Mouse (Mus musculus): Measurements from ENCODE around the gene Nacc2. TPM values are rescaled to one million over a fixed set of nuclear protein-coding genes. Genes with fewer than 3 reads are reported as not detected.

Nacc2 gene
- polyA plus RNA-seq, 1 experiment from 2014 or later: 3.9 TPM

- Histone ChIP-seq H3K4me2 (ENCODE audit: low read depth, low read length) (no peak overlapping the region), H3K9ac (replicated peaks) (no peak overlapping the region), H3K9me3 (ENCODE audit: low read length) (no peaks in the 10 kb centered on the region), H3K36me3 (replicated peaks; ENCODE audit: insufficient read depth, low read length) (0 out of 2 replicates have a peak, but pooled peaks cover 4% of the 10 kb centered on the region), H3K4me1 (ENCODE audit: insufficient read depth) (no peaks in the 10 kb centered on the region), H3K27ac (ENCODE audit: low read depth) (no peak overlapping the region), H3K27me3 (ENCODE audit: insufficient read depth, low read length) (no peaks in the 10 kb centered on the region), H3K4me3 (ENCODE audit: low read depth, low read length) (no peak overlapping the region)
- no peak for DNase-seq
- TF ChIP-seq EP300 (IDR thresholded peaks at IDR 0.05; ENCODE audit: low read depth) (no peak), CTCF (IDR thresholded peaks at IDR 0.05; ENCODE audit: low read depth) (no peak)
- WGBS (ENCODE audit: insufficient replicate concordance): 54% methylated on average over 2 of the region's 2 CpGs
- no peak for ATAC-seq
These were observed 67.3 kb downstream of the Nacc2 start for GRCm38 (mm10) chr2:26055747-26056102.

- H3K9ac ChIP-seq (replicated peaks): no peak overlapping the region
- DNase-seq (peak; percentile 81), ATAC-seq (peak; percentile 84)
- peak; percentile 98 for TF ChIP-seq CTCF (IDR thresholded peaks at IDR 0.05; ENCODE audit: low read depth)
- no peak for TF ChIP-seq EP300 (IDR thresholded peaks at IDR 0.05; ENCODE audit: low read depth)
- H3K4me2 ChIP-seq (ENCODE audit: low read depth, low read length): no peak overlapping the region
- 47% methylated on average over 8 of the region's 8 CpGs for WGBS (ENCODE audit: insufficient replicate concordance)
- no peaks in the 10 kb centered on the region for H3K4me1 ChIP-seq (ENCODE audit: insufficient read depth)
- H3K9me3 ChIP-seq (ENCODE audit: low read length): no peaks in the 10 kb centered on the region
- H3K27me3 ChIP-seq (ENCODE audit: insufficient read depth, low read length): no peaks in the 10 kb centered on the region
- 0 out of 2 replicates have a peak, but pooled peaks cover 4% of the 10 kb centered on the region for H3K36me3 ChIP-seq (replicated peaks; ENCODE audit: insufficient read depth, low read length)
- no peak overlapping the region for H3K27ac ChIP-seq (ENCODE audit: low read depth)
- no peak overlapping the region for H3K4me3 ChIP-seq (ENCODE audit: low read depth, low read length)
These were observed 67.8 kb downstream of the Nacc2 start for GRCm38 (mm10) chr2:26055046-26055746.

GRCm38 (mm10) chr2:26052806-26053205 lies 70.2 kb downstream of the Nacc2 start:
- no peak overlapping the region for H3K4me2 ChIP-seq (ENCODE audit: low read depth, low read length)
- no peak overlapping the region for H3K4me3 ChIP-seq (ENCODE audit: low read depth, low read length)
- H3K9ac ChIP-seq (replicated peaks): no peak overlapping the region
- WGBS (ENCODE audit: insufficient replicate concordance): 56% methylated on average over 4 of the region's 4 CpGs
- no peaks in the 10 kb centered on the region for H3K36me3 ChIP-seq (replicated peaks; ENCODE audit: insufficient read depth, low read length)
- no peak overlapping the region for H3K27ac ChIP-seq (ENCODE audit: low read depth)
- TF ChIP-seq CTCF (IDR thresholded peaks at IDR 0.05; ENCODE audit: low read depth) (no peak), EP300 (IDR thresholded peaks at IDR 0.05; ENCODE audit: low read depth) (no peak)
- no peaks in the 10 kb centered on the region for H3K27me3 ChIP-seq (ENCODE audit: insufficient read depth, low read length)
- H3K4me1 ChIP-seq (ENCODE audit: insufficient read depth): no peaks in the 10 kb centered on the region
- ATAC-seq (no peak), DNase-seq (no peak)
- no peaks in the 10 kb centered on the region for H3K9me3 ChIP-seq (ENCODE audit: low read length)

- TF ChIP-seq CTCF (IDR thresholded peaks at IDR 0.05; ENCODE audit: low read depth): no peak
- TF ChIP-seq EP300 (IDR thresholded peaks at IDR 0.05; ENCODE audit: low read depth): no peak
- WGBS (ENCODE audit: insufficient replicate concordance): 45% methylated on average over 5 of the region's 5 CpGs
- Histone ChIP-seq H3K4me3 (ENCODE audit: low read depth, low read length) (no peak overlapping the region), H3K9ac (replicated peaks) (no peak overlapping the region), H3K27ac (ENCODE audit: low read depth) (no peak overlapping the region), H3K27me3 (ENCODE audit: insufficient read depth, low read length) (no peaks in the 10 kb centered on the region), H3K4me2 (ENCODE audit: low read depth, low read length) (no peak overlapping the region), H3K9me3 (ENCODE audit: low read length) (no peaks in the 10 kb centered on the region), H3K36me3 (replicated peaks; ENCODE audit: insufficient read depth, low read length) (no peaks in the 10 kb centered on the region), H3K4me1 (ENCODE audit: insufficient read depth) (no peaks in the 10 kb centered on the region)
- no peak; the same call in 1 of the 2 replicates for ATAC-seq
- DNase-seq: no peak
These were observed 74.2 kb downstream of the Nacc2 start for GRCm38 (mm10) chr2:26048816-26049215.

GRCm38 (mm10) chr2:26044216-26044615 lies 78.8 kb downstream of the Nacc2 start:
- H3K4me1 ChIP-seq (ENCODE audit: insufficient read depth): peaks cover 6% of the 10 kb centered on the region; the same call in 1 of the 2 replicates
- TF ChIP-seq CTCF (IDR thresholded peaks at IDR 0.05; ENCODE audit: low read depth) (no peak), EP300 (IDR thresholded peaks at IDR 0.05; ENCODE audit: low read depth) (no peak)
- WGBS (ENCODE audit: insufficient replicate concordance): 85% methylated on average over 9 of the region's 9 CpGs

GRCm38 (mm10) chr2:26042603-26043002 lies 80.4 kb downstream of the Nacc2 start:
- Histone ChIP-seq H3K4me3 (ENCODE audit: low read depth, low read length) (no peak overlapping the region), H3K4me1 (ENCODE audit: insufficient read depth) (peaks cover 8% of the 10 kb centered on the region), H3K27ac (ENCODE audit: low read depth) (no peak overlapping the region), H3K27me3 (ENCODE audit: insufficient read depth, low read length) (0 out of 2 replicates have a peak, but pooled peaks cover 5% of the 10 kb centered on the region), H3K36me3 (replicated peaks; ENCODE audit: insufficient read depth, low read length) (no peaks in the 10 kb centered on the region), H3K4me2 (ENCODE audit: low read depth, low read length) (no peak overlapping the region), H3K9me3 (ENCODE audit: low read length) (no peaks in the 10 kb centered on the region), H3K9ac (replicated peaks) (no peak overlapping the region)
- no peak for ATAC-seq
- WGBS (ENCODE audit: insufficient replicate concordance): 68% methylated on average over 3 of the region's 3 CpGs
- DNase-seq: no peak
- no peak for TF ChIP-seq CTCF (IDR thresholded peaks at IDR 0.05; ENCODE audit: low read depth)
- no peak for TF ChIP-seq EP300 (IDR thresholded peaks at IDR 0.05; ENCODE audit: low read depth)

More at GRCm38 (mm10) chr2:26044216-26044615, 78.8 kb downstream of the Nacc2 start:
- H3K9ac ChIP-seq (replicated peaks): no peak overlapping the region
- no peak overlapping the region for H3K4me3 ChIP-seq (ENCODE audit: low read depth, low read length)
- DNase-seq (no peak), ATAC-seq (no peak)
- H3K4me2 ChIP-seq (ENCODE audit: low read depth, low read length): no peak overlapping the region
- no peaks in the 10 kb centered on the region for H3K9me3 ChIP-seq (ENCODE audit: low read length)
- H3K36me3 ChIP-seq (replicated peaks; ENCODE audit: insufficient read depth, low read length): no peaks in the 10 kb centered on the region
- H3K27me3 ChIP-seq (ENCODE audit: insufficient read depth, low read length): 0 out of 2 replicates have a peak, but pooled peaks cover 5% of the 10 kb centered on the region
- no peak overlapping the region for H3K27ac ChIP-seq (ENCODE audit: low read depth)
